Mouse (Mus musculus) adipose tissue, adult 10 weeks (tissue): ENCODE data around the gene Ldah. TPM values are rescaled to one million over a fixed set of nuclear protein-coding genes. Genes with fewer than 3 reads are reported as not detected.

Source experiments
- polyA plus RNA-seq: library from polyadenylated mRNA; stranded (reverse); fragments of 350-450 nt; fragmentation: Illumina TruSeq; extraction: RNeasy Lipid Tissue Mini Kit (QIAGEN cat#74804); gene quantifications from one replicate; pipeline ENCODE4 v1.2.3, GENCODE M21; 2014; ENCODE audit warnings: low read depth, low replicate concordance

Gene Ldah
- 46.4 TPM for polyA plus RNA-seq

DNA sequence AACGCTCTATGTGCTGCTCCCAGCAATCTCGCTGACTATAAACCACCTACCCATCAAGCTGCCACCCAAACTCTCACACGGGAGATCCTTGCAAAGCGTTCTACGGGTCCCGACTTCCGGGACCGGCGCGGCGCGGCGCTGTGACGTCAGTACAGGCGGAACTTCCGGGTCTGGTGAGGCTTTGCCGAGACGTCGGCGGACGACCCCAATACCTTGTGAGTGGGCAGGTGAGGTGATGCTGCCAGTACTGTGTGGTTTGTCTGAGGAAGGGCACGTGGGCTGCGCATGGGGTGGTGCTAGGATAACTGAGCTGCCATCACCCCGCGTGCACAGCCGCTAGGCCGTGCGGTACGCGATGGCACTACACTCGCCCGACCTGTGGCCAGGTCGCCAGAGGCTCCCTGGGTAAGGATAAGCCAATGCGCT is at the start of gene Ldah:
Gene Ldah, plus strand, starts transcription at position 130 of the 426 bp plus-strand sequence.

DNA sequence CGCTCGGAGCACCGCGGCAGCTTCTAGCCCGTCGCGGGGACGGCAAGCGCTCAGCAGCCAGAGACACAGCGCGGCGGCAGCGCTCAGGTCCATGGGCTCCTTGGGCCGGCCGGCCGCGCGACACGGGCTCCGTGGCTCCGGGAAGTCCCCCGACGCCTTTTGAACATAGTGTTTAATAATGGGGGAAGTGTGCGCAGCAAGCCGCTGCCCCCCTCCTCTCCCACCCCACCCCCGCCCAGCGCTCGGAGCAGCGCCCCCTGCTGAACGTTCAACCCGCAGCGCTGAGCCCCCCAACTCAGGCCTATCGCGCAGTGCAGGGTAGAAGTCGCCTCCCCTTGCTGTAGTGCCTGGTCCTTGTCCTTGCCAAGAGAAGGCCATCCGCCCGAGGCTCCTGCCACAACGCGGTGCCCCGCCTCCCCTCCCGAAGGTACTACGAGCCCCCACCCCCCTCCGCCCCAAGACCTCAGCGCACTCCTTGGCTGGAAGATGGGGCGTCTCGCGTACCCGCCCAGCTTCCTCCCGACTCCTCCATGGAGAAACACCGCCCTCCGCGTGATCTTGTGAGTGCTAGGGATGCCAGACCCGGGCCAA is 94.0 kb downstream of the Ldah start, which contains the start of gene Gdf7:
Gene Gdf7, minus strand, starts transcription at position 114 of the 591 bp plus-strand sequence.

DNA sequence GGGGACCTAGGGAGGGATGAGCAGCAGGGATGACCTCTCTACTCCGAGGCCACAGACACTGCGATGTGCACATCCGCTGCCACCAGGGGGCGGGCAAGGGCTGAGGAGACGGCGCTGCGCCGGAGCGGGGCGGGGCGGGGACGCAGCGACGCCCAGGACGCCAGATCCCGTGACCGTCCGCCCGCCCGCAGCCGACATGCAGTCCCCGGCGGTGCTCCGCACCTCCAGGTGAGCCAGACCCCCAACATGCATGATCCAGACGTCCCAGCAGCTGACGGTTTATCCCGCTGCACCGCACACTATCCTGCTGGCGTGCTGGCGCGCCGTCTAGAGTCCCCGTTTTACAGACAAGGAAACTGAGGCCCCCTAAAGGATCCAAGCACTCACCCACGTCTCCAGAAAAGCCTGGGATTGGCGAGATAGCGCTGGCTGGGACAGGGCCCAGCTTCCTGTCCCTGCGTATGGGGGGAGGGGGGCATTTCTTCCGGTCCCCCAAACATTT is 105.4 kb downstream of the Ldah start, which contains the start of gene Hs1bp3:
Gene Hs1bp3, plus strand, starts transcription at position 163 of the 502 bp plus-strand sequence.

Other genes starting within 250 kb of the Ldah start
- not detected for gene Apob, start 230.5 kb upstream of the Ldah start, polyA plus RNA-seq
- not detected for gene Gdf7, start 93.8 kb downstream of the Ldah start, polyA plus RNA-seq
- 20.9 TPM for gene Hs1bp3, start 105.3 kb downstream of the Ldah start, polyA plus RNA-seq